Mouse (Mus musculus) MEL (cell line): Measurements from ENCODE around the gene Ttc9b. TPM values are rescaled to one million over a fixed set of nuclear protein-coding genes. Genes with fewer than 3 reads are reported as not detected.

Experiments used
- DNase-seq: peaks from one replicate; pipeline ENCODE4 v3.0.0; 2011; ENCODE audit warnings: low read depth, low spot score
- H3K27ac ChIP-seq: 2 replicates; pipeline ENCODE4 v1.5.1; 2012; ENCODE audit warnings: low read depth, mild to moderate bottlenecking, control low read depth, low read length, moderate library complexity; ENCODE audit not compliant: control insufficient read depth
- H3K27me3 ChIP-seq, 2 experiments: fragments of 150-350 bp in 1 of 2; sonication (generic) in 1 of 2; 2 replicates each; pipeline ENCODE4 v1.6.1; 2012; ENCODE audit warnings: low read length in 2 of 2, mild to moderate bottlenecking in 2 of 2, improper control_type of control experiment in 1 of 2, moderate library complexity in 1 of 2; ENCODE audit not compliant: insufficient read depth in 2 of 2, control insufficient read depth in 1 of 2
- H3K36me3 ChIP-seq, 2 experiments: 2 replicates each; pipeline ENCODE4 v1.6.1; 2012 to 2014; ENCODE audit warnings: low read length in 2 of 2, improper control_type of control experiment in 1 of 2, inconsistent platforms in 1 of 2, mild to moderate bottlenecking in 1 of 2; ENCODE audit not compliant: insufficient read depth in 2 of 2, control insufficient read depth in 1 of 2
- H3K4me1 ChIP-seq, 2 experiments: fragments of 150-350 bp in 1 of 2; sonication (generic) in 1 of 2; 2 replicates each; pipeline ENCODE4 v1.6.1; 2012; ENCODE audit warnings: low read length in 2 of 2, improper control_type of control experiment in 1 of 2, mild to moderate bottlenecking in 1 of 2; ENCODE audit not compliant: insufficient read depth in 2 of 2, control insufficient read depth in 1 of 2
- H3K4me3 ChIP-seq, 2 experiments: fragments of 150-350 bp in 1 of 2; sonication (generic) in 1 of 2; 2 replicates each; pipeline ENCODE4 v1.5.1; 2012; ENCODE audit warnings: low read depth in 2 of 2, low read length in 2 of 2, mild to moderate bottlenecking in 2 of 2, moderate library complexity in 2 of 2, control low read depth in 1 of 2, improper control_type of control experiment in 1 of 2; ENCODE audit not compliant: control insufficient read depth in 1 of 2, insufficient read depth in 1 of 2
- H3K79me2 ChIP-seq: 2 replicates; pipeline ENCODE4 v1.6.1; 2012; ENCODE audit warnings: mild to moderate bottlenecking, low read length, moderate library complexity; ENCODE audit not compliant: control insufficient read depth, poor library complexity, insufficient read depth
- H3K9ac ChIP-seq: 2 replicates; pipeline ENCODE4 v1.6.1; 2012; ENCODE audit warnings: low read depth, mild to moderate bottlenecking, control low read depth, low read length, moderate library complexity; ENCODE audit not compliant: control insufficient read depth, poor library complexity, severe bottlenecking
- H3K9me3 ChIP-seq: fragments of 150-350 bp; sonication (generic); replicated peaks from 2 replicates; pipeline ENCODE4 v1.6.1; 2012; ENCODE audit warnings: mild to moderate bottlenecking, low read length, improper control_type of control experiment, moderate library complexity; ENCODE audit not compliant: insufficient read depth
- BHLHE40 ChIP-seq: IDR thresholded peaks from 2 replicates; pipeline ENCODE4 v1.6.1; 2012; ENCODE audit warnings: low read depth, mild to moderate bottlenecking, inconsistent platforms, low read length, improper control_type of control experiment, borderline replicate concordance
- ELF1 ChIP-seq: IDR thresholded peaks from 2 replicates; pipeline ENCODE4 v1.6.1; 2014; ENCODE audit warnings: low read depth, mild to moderate bottlenecking, inconsistent platforms, low read length, improper control_type of control experiment, moderate library complexity
- EP300 ChIP-seq, 2 experiments: IDR thresholded peaks; 2 replicates each; pipeline ENCODE4 v1.6.1; 2011; ENCODE audit warnings: improper control_type of control experiment in 2 of 2, low read length in 2 of 2, low read depth in 1 of 2, mild to moderate bottlenecking in 1 of 2
- ETS1 ChIP-seq: IDR thresholded peaks from 2 replicates; pipeline ENCODE4 v1.6.1; 2012; ENCODE audit warnings: low read depth, mild to moderate bottlenecking, inconsistent platforms, low read length, improper control_type of control experiment, moderate library complexity
- GABPA ChIP-seq: IDR thresholded peaks from 2 replicates; pipeline ENCODE4 v1.6.1; 2012; ENCODE audit warnings: low read depth, mild to moderate bottlenecking, inconsistent platforms, low read length, improper control_type of control experiment, moderate library complexity
- HCFC1 ChIP-seq: IDR thresholded peaks from 2 replicates; pipeline ENCODE4 v1.6.1; 2012; ENCODE audit warnings: low read depth, mild to moderate bottlenecking, inconsistent platforms, low read length, improper control_type of control experiment, moderate library complexity
- MXI1 ChIP-seq: IDR thresholded peaks from 2 replicates; pipeline ENCODE4 v1.6.1; 2011; ENCODE audit warnings: mild to moderate bottlenecking, low read depth, low read length, improper control_type of control experiment
- MYB ChIP-seq: IDR thresholded peaks from 2 replicates; pipeline ENCODE4 v1.6.1; 2011; ENCODE audit warnings: mild to moderate bottlenecking, low read depth, low read length, improper control_type of control experiment
- NRF1 ChIP-seq: IDR thresholded peaks from 2 replicates; pipeline ENCODE4 v1.6.1; 2014; ENCODE audit warnings: low read depth, mild to moderate bottlenecking, inconsistent platforms, low read length, improper control_type of control experiment, moderate library complexity; ENCODE audit not compliant: poor library complexity, insufficient read depth, severe bottlenecking
- POLR2A ChIP-seq, 2 experiments: IDR thresholded peaks; 2 replicates each; pipeline ENCODE4 v1.6.1; 2011 to 2012; ENCODE audit warnings: low read length in 2 of 2, mild to moderate bottlenecking in 2 of 2, control low read depth in 1 of 2, improper control_type of control experiment in 1 of 2, low read depth in 1 of 2, moderate library complexity in 1 of 2; ENCODE audit not compliant: control insufficient read depth in 1 of 2, insufficient read depth in 1 of 2, poor library complexity in 1 of 2
- POLR2AphosphoS2 ChIP-seq: IDR thresholded peaks from 2 replicates; pipeline ENCODE4 v1.6.1; 2011; ENCODE audit warnings: low read length, improper control_type of control experiment
- RAD21 ChIP-seq: IDR thresholded peaks from 2 replicates; pipeline ENCODE4 v1.6.1; 2011; ENCODE audit warnings: mild to moderate bottlenecking, low read depth, low read length, improper control_type of control experiment
- RCOR1 ChIP-seq: IDR thresholded peaks from 2 replicates; pipeline ENCODE4 v1.6.1; 2012; ENCODE audit warnings: low read depth, mild to moderate bottlenecking, inconsistent platforms, low read length, improper control_type of control experiment
- SMC3 ChIP-seq: IDR thresholded peaks from 2 replicates; pipeline ENCODE4 v1.6.1; 2011; ENCODE audit warnings: low read depth, low read length, improper control_type of control experiment
- TAL1 ChIP-seq: IDR thresholded peaks from 2 replicates; pipeline ENCODE4 v1.6.1; 2012; ENCODE audit warnings: mild to moderate bottlenecking, inconsistent platforms, low read length, moderate library complexity, mixed read lengths
- TCF12 ChIP-seq: IDR thresholded peaks from 2 replicates; pipeline ENCODE4 v1.6.1; 2014; ENCODE audit warnings: low read depth, mild to moderate bottlenecking, inconsistent platforms, low read length, improper control_type of control experiment, moderate library complexity
- USF1 ChIP-seq: IDR thresholded peaks from 2 replicates; pipeline ENCODE4 v1.6.1; 2014; ENCODE audit warnings: low read depth, mild to moderate bottlenecking, inconsistent platforms, low read length, improper control_type of control experiment, moderate library complexity
- USF2 ChIP-seq, 2 experiments: IDR thresholded peaks; 2 replicates each; pipeline ENCODE4 v1.6.1; 2011 to 2012; ENCODE audit warnings: improper control_type of control experiment in 2 of 2, low read length in 2 of 2, borderline replicate concordance in 1 of 2, inconsistent platforms in 1 of 2, low read depth in 1 of 2, mild to moderate bottlenecking in 1 of 2; ENCODE audit not compliant: insufficient read depth in 1 of 2
- ZC3H11A ChIP-seq: IDR thresholded peaks from 2 replicates; pipeline ENCODE4 v1.6.1; 2012; ENCODE audit warnings: low read depth, mild to moderate bottlenecking, inconsistent platforms, low read length, improper control_type of control experiment
- ZKSCAN1 ChIP-seq: IDR thresholded peaks from 2 replicates; pipeline ENCODE4 v1.6.1; 2012; ENCODE audit warnings: low read depth, mild to moderate bottlenecking, inconsistent platforms, low read length, improper control_type of control experiment, moderate library complexity
- ZMIZ1 ChIP-seq: IDR thresholded peaks from 2 replicates; pipeline ENCODE4 v1.6.1; 2012; ENCODE audit warnings: low read depth, mild to moderate bottlenecking, inconsistent platforms, low read length, improper control_type of control experiment, moderate library complexity
- polyA plus RNA-seq, 2 experiments: library from polyadenylated mRNA; stranded (reverse) in 1 of 2; unstranded in 1 of 2; fragments of >175 nt in 1 of 2; fragments of >200 nt in 1 of 2; gene quantifications; 2 replicates each; pipeline versions ENCODE4 v1.2.1 to v1.2.4; 2012; ENCODE audit warnings: low replicate concordance in 2 of 2, low read depth in 1 of 2; ENCODE audit not compliant: insufficient read length in 2 of 2, insufficient read depth in 1 of 2, missing spikeins in 1 of 2
- total RNA-seq: library from RNA; depleted of rRNA; stranded (reverse); fragments of 300-350 nt; gene quantifications from 2 replicates; pipeline ENCODE4 v1.2.3, GENCODE M21; 2012

Ttc9b gene
- total and polyA plus RNA-seq, 3 experiments = 0.19 TPM; not detected in 1

- H3K36me3 ChIP-seq = peaks cover 0 to 11% of the 10 kb centered on the region in 2 experiments; a peak in 2 of 4 replicates
- no peak overlapping the region for H3K27ac ChIP-seq
- H3K9me3 ChIP-seq = no peaks in the 10 kb centered on the region
- H3K4me3 ChIP-seq = no peak overlapping the region
- TF ChIP-seq GABPA = no peak
- no peak for TF ChIP-seq POLR2AphosphoS2
- no peak for TF ChIP-seq TAL1
- TF ChIP-seq MXI1 = no peak
- no peak for TF ChIP-seq RCOR1
- TF ChIP-seq USF1 = no peak
- no peak for TF ChIP-seq BHLHE40
- TF ChIP-seq ZKSCAN1 = no peak
- TF ChIP-seq RAD21 = no peak
- no peak for TF ChIP-seq TCF12
- TF ChIP-seq MYB = no peak
- no peak for TF ChIP-seq ZC3H11A
- TF ChIP-seq POLR2A (IDR thresholded peaks at IDR 0.05; ENCODE audit: control insufficient read depth in 1 of 2, insufficient read depth in 1 of 2, low read depth in 1 of 2, low read length in 2 of 2, poor library complexity in 1 of 2) = no peak
- no peak for TF ChIP-seq EP300 (IDR thresholded peaks at IDR 0.05; ENCODE audit: low read depth in 1 of 2, low read length in 2 of 2)
- no peak for TF ChIP-seq ETS1
- TF ChIP-seq HCFC1 = no peak
- H3K4me1 ChIP-seq = no peaks in the 10 kb centered on the region
- peaks cover 5% of the 10 kb centered on the region for H3K79me2 ChIP-seq
- H3K9ac ChIP-seq = no peak overlapping the region
- no peak for DNase-seq
- H3K27me3 ChIP-seq = no peaks in the 10 kb centered on the region
These were observed 46.1 kb upstream of the Ttc9b start for GRCm38 (mm10) chr7:27607580-27607979.

- no peak for DNase-seq
- TF ChIP-seq TAL1 (no peak), ZMIZ1 (no peak), RAD21 (no peak), NRF1 (no peak), ETS1 (no peak), ZC3H11A (no peak), USF2 (IDR thresholded peaks at IDR 0.05; ENCODE audit: borderline replicate concordance in 1 of 2, insufficient read depth in 1 of 2, low read depth in 1 of 2, low read length in 2 of 2) (no peak), SMC3 (no peak), ELF1 (no peak)
- no peak overlapping the region for H3K4me3 ChIP-seq
- H3K4me1 ChIP-seq = no peaks in the 10 kb centered on the region
- no peak overlapping the region for H3K9ac ChIP-seq
- peaks cover 0 to 11% of the 10 kb centered on the region in 2 experiments; a peak in 2 of 4 replicates for H3K36me3 ChIP-seq
- peaks cover 5% of the 10 kb centered on the region for H3K79me2 ChIP-seq
- no peak overlapping the region for H3K27ac ChIP-seq
- H3K27me3 ChIP-seq = no peaks in the 10 kb centered on the region
- no peaks in the 10 kb centered on the region for H3K9me3 ChIP-seq
These were observed 45.6 kb upstream of the Ttc9b start for GRCm38 (mm10) chr7:27608130-27608529.
